Mouse (Mus musculus) thymus, adult 2 months (tissue): Measurements from ENCODE around the gene Hand2. TPM values are rescaled to one million over a fixed set of nuclear protein-coding genes. Genes with fewer than 3 reads are reported as not detected.

ENCODE experiments used
- DNase-seq: peaks from one replicate; pipeline ENCODE4 v3.0.0; 2021
- H3K27ac ChIP-seq: fragments of 200-500 bp; 2 replicates; pipeline ENCODE4 v1.5.1; 2012; ENCODE audit warnings: low read length, control low read depth; ENCODE audit not compliant: control insufficient read depth, insufficient read depth
- H3K27me3 ChIP-seq: fragments of 200-500 bp; 2 replicates; pipeline ENCODE4 v1.6.1; 2012; ENCODE audit warnings: mild to moderate bottlenecking, low read length, moderate library complexity, mixed read lengths; ENCODE audit not compliant: control insufficient read depth, insufficient read depth
- H3K36me3 ChIP-seq: fragments of 200-500 bp; 2 replicates; pipeline ENCODE4 v1.6.1; 2012; ENCODE audit warnings: mild to moderate bottlenecking, low read length, moderate library complexity; ENCODE audit not compliant: control insufficient read depth, insufficient read depth
- H3K4me1 ChIP-seq: fragments of 200-500 bp; replicated peaks from 2 replicates; pipeline ENCODE4 v1.6.1; 2012; ENCODE audit warnings: low read length; ENCODE audit not compliant: control insufficient read depth, insufficient read depth
- H3K4me3 ChIP-seq: fragments of 200-500 bp; 2 replicates; pipeline ENCODE4 v1.5.1; 2012; ENCODE audit warnings: mild to moderate bottlenecking, low read length, control low read depth, moderate library complexity; ENCODE audit not compliant: control insufficient read depth, insufficient read depth
- CTCF ChIP-seq: fragments of 200-500 bp; IDR thresholded peaks from 2 replicates; pipeline ENCODE4 v1.5.1; 2012; ENCODE audit warnings: mild to moderate bottlenecking, control low read depth, low read length, moderate library complexity, borderline replicate concordance; ENCODE audit not compliant: control insufficient read depth, poor library complexity, insufficient read depth; ENCODE audit errors: extremely low read depth
- POLR2A ChIP-seq: fragments of 200-500 bp; IDR thresholded peaks from 2 replicates; pipeline ENCODE4 v1.6.1; 2012; ENCODE audit warnings: mild to moderate bottlenecking, low read length, control low read depth, moderate library complexity; ENCODE audit not compliant: control insufficient read depth, poor library complexity, insufficient read depth; ENCODE audit errors: extremely low read depth
- WGBS: fragments of 180-500 bp; shearing (Covaris S2); methylation state at CpG from one replicate; pipeline ENCODE4 v1.1.7; 2018; 5-methylcytosine and 5-hydroxymethylcytosine counted together
- polyA plus RNA-seq: library from polyadenylated mRNA; depleted of rRNA; stranded (reverse); fragments of >200 nt; gene quantifications from 2 replicates; pipeline ENCODE4 v1.2.3, GENCODE M21; 2012

Gene Hand2
- polyA plus RNA-seq, 1 experiment, result 1.2 TPM

DNA sequence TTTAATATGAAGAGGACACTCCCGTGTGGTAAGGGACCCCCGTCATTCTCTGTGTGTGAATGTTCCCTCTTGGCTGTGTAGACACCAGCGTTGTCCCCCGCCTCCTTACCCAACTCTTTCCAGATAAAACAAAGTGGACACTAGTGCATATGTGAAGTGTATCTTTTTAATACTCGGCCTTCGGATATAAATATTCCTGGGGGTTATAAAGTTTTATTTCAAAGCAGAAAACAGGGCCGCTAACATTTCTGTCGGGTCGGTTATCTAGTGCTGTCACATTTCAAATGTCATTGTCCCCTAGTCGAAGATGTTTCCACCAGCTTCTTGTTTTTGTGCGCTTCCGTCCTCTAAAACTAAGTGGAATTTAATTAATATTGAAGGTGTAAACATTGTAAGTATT, 3.3 kb downstream of the Hand2 start:
- no peak for TF ChIP-seq POLR2A
- no peak for TF ChIP-seq CTCF
- Histone ChIP-seq H3K4me1 (no peaks in the 10 kb centered on the region), H3K27me3 (peaks cover 27% of the 10 kb centered on the region), H3K36me3 (no peaks in the 10 kb centered on the region), H3K27ac (no peak overlapping the region), H3K4me3 (no peak overlapping the region)
- DNase-seq, result no peak
- 15% methylated on average over 12 of the region's 12 CpGs for WGBS

DNA sequence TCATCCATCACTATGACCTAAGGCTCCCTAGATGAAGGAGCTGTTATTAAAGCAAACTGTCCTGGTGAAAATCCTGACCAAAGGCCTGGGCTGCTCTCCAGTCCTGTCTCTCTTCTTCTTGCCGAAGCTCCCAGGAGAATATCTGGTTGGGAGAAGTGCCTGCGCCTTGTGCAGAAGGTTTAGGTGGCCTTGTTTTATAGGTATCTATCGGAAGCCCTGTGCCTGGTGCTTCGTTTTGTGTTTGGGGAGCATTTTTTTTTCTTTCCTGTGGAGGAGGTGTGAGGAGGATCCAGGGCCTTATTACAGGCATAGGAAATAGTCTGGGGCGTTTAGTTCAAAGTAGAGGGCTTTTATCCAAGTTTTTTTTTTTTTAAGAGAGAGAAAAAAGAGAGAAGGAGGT, 3.9 kb downstream of the Hand2 start:
- no peak overlapping the region for H3K4me3 ChIP-seq
- H3K36me3 ChIP-seq, result no peaks in the 10 kb centered on the region
- TF ChIP-seq POLR2A (no peak), CTCF (no peak)
- no peaks in the 10 kb centered on the region for H3K4me1 ChIP-seq
- WGBS, result 27% methylated on average over 5 of the region's 5 CpGs
- no peak for DNase-seq
- H3K27me3 ChIP-seq, result peaks cover 27% of the 10 kb centered on the region
- H3K27ac ChIP-seq, result no peak overlapping the region

DNA sequence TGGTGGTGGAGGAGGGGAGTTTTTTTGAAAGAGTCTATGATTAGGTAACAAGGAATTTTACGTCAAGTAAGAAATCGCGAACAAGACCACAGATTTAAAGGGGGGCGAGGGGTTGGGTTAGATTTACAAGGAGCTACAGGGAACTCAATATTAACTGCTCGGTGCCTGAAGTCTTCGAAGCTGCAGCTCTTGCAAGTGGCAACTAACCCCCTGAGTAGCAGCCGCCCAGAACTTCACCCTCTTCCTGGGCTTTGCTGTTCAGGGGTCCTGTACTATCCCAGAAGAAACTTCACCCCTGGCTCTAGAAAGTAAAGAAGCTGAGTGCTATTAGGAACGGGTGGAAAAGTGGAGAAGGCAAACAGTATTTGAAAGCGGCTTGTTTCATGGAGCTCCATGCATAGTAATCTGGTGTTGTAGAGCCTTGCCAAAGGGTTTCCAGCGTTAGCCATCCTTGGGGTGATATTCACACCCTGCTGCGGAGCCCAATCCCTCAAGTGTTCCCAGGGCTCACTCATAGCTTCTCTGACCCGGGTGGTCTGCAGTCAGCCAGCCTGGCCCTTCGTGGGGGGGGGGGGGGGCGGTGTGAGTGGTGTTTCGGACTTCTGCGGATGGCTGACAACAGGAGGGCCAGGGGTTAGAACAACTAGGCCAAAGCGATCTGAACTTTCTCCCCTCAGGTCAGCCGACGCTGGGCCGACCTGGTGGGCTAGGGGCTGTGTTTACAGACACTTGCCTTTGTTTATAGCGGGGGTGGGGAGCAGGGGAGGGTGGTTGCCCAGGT, 4.5 kb downstream of the Hand2 start:
- no peak for TF ChIP-seq POLR2A
- TF ChIP-seq CTCF, result no peak
- Histone ChIP-seq H3K27me3 (peaks cover 25% of the 10 kb centered on the region), H3K4me3 (no peak overlapping the region)

DNA sequence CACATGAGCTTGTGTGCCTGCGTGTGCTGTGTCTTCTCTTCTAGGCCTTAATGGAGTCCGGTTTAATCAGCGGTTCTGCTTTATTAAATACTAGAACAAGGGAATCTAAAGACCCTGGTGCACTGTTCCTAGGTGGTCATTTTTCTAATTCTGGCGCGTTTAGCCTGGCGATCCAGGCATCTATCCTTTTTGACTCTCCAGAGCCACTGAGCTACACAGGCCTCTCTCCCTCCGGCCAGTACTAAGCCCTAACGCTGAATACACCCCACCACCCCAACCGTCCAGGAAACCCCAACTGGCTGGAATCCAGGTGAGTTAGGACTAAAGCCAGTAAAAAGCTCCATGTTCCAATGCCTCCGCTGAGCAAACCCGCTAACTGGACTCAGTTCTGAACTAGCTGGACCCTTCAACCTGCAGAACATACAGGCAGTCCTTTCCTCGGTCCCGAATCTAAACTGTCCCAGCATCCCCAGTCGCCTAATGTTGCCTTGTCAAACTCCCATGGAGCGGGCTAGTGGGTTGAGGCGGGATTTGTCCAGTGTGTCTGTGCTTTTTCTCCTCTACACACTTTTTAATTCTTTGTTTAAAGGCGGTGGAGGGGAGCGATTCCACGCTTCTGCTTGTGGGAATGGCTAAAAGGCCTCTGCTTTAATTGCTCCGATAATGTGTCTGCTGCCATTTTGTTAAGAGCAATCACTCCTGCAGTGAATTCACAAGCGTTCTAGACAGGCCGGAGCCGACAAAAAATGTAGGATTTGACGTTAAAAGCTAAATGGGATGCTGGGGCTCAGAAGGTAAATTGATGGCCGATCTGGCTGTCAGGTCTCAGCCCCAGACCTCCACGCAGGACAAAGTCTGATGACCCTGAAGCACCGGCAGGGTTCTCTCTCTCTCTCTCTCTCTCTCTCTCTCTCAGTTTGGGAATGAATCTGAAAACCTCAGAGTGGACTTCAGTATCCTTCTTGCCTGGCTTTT, 5.6 kb downstream of the Hand2 start:
- H3K4me1 ChIP-seq, result no peaks in the 10 kb centered on the region
- WGBS, result 56% methylated on average over 27 of the region's 27 CpGs
- H3K4me3 ChIP-seq, result no peak overlapping the region
- H3K27ac ChIP-seq, result no peak overlapping the region
- no peaks in the 10 kb centered on the region for H3K36me3 ChIP-seq
- TF ChIP-seq CTCF, result no peak
- no peak for TF ChIP-seq POLR2A
- DNase-seq, result no peak
- peaks cover 18% of the 10 kb centered on the region for H3K27me3 ChIP-seq

More for the DNA sequence above, 4.5 kb downstream of the Hand2 start:
- no peak overlapping the region for H3K27ac ChIP-seq
- 37% methylated on average over 21 of the region's 21 CpGs for WGBS
- no peaks in the 10 kb centered on the region for H3K4me1 ChIP-seq
- H3K36me3 ChIP-seq, result no peaks in the 10 kb centered on the region
- no peak for DNase-seq

DNA sequence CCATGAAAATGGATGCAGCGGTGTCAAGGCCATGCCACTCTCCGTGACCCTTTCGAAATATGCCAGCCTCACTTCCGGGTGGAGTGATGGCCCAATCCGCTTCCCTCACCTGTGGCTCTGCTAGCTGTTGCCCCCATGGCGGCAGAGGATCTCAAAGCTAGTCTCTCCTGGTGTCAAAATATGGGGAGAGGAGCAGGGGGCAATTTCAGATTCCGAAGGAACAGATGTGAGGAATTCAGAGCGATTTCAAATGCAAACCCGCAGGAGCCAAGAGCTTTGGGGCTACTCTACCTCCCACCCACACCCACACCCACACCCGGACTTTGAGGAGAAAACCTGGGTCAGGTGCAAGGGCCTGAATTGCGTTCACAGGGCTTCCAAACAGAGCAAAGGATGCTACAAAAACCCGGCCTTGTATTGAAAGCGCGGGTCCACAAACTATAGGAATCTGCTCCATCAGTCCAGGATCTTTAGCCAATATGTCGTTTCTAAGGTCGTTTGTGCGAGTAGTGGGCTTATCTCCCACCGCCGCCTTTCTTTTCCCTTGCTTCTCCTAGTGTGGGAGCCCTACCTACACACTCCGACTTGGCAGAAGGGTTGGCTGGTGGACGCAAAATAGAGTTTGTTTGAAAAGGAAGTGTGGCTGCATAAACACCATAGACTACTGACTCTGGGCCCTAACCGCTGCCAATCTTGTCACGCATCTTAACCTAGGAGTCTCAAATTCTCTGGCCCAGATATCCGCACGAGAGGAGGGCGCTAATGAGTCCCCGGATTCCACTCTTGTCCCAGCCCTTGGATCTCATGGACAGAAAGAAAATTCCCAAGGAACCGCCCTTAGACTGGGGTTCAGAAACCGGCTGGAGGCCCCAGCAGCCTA, 6.7 kb downstream of the Hand2 start:
- H3K27me3 ChIP-seq, result peaks cover 23% of the 10 kb centered on the region
- no peak overlapping the region for H3K27ac ChIP-seq
- H3K36me3 ChIP-seq, result no peaks in the 10 kb centered on the region
- no peak overlapping the region for H3K4me3 ChIP-seq
- DNase-seq, result no peak
- TF ChIP-seq POLR2A, result no peak
- no peak for TF ChIP-seq CTCF
- WGBS, result 19% methylated on average over 29 of the region's 29 CpGs
- no peaks in the 10 kb centered on the region for H3K4me1 ChIP-seq
